Mouse (Mus musculus) frontal cortex, postnatal 14 days (tissue): Measurements from ENCODE around the gene Pfn1.
A peak's percentile ranks its signal among the peaks of the same experiment; 100 is the strongest.

ENCODE experiments used
- DNase-seq, 2 experiments: peaks; one replicate each; pipeline ENCODE4 v3.0.0; 2022; ENCODE audit warnings: low spot score in 2 of 2

Pfn1 gene

GRCm38 (mm10) chr11:70654923-70655570 lies 603 bp upstream of the Pfn1 start:
- DNase-seq: peak in 1 of 2 experiments; percentile 62

DNA sequence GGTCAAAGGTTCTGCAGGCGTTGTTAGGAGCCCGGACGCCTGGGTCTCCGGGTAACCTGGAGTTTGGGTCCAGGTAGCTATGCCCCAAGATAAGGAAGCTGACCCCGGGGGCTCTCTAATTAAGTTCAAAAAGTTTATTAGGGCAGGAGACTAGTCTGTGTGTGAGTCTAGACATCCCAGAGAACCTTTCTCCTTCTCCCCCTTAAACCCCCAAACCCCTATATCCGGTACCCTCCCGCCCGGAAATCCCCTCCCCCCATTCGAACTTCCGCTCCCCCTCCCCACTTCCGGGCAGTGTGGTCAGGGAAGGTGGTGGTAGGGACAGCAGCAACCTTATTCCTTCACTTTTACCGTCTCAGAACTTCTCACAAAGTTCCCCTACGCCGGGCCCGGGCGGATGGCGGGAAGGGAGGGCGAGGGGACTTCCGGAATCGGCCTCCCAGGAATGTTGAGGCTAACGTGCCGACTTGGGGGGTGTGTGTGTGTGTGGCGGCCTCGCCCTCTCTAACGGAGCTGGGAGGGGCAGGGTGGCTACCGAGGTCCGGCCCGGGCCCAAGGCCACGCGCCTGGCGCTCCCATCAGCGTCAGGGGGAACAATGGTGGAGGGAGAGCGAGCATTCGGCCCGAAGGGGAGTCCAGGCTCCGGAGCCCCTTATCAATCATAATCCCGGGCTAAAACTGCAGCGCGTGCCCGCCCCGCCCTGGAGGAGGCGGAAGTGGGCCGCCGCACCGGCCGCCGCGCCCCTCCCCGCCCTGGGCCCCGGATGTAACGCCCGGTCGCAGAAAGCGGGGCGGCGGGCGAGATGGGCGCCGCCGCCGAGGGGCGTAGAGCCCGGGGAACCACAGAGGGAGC lies 873 bp downstream of the Pfn1 start:
- no peak for DNase-seq

DNA sequence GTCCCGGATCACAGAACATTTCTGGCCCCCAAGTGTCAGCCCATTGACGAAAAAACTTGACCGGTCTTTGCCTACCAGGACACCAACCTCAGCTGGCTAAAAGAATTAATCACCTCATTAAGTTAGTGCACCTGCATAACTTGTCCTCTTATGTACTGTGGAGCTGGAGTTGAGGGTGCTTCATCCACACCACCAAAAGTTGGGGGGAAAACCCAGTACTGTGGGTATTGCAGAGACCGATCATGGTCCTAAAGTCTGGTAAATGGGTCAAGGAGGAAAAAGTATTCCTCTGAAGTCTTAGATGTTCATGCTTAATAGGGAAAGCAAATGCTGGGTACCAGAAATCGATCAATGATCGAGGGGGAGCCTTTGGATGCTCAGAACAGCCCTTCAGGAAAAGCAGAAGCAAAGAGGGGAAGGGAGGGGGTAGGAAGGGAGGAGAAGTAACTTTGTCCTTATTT lies 1.5 kb downstream of the Pfn1 start:
- no peak for DNase-seq

- no peak for DNase-seq
Observed at GRCm38 (mm10) chr11:70652029-70652883, 2.2 kb downstream of the Pfn1 start.

GRCm38 (mm10) chr11:70651391-70651790 lies 3.1 kb downstream of the Pfn1 start:
- no peak for DNase-seq

- DNase-seq: no peak
Observed at GRCm38 (mm10) chr11:70650322-70651175, 3.9 kb downstream of the Pfn1 start.

- DNase-seq: no peak
Observed at GRCm38 (mm10) chr11:70649185-70649734, 5.2 kb downstream of the Pfn1 start.

- DNase-seq: no peak
Observed at GRCm38 (mm10) chr11:70648512-70648911, 5.9 kb downstream of the Pfn1 start.

DNA sequence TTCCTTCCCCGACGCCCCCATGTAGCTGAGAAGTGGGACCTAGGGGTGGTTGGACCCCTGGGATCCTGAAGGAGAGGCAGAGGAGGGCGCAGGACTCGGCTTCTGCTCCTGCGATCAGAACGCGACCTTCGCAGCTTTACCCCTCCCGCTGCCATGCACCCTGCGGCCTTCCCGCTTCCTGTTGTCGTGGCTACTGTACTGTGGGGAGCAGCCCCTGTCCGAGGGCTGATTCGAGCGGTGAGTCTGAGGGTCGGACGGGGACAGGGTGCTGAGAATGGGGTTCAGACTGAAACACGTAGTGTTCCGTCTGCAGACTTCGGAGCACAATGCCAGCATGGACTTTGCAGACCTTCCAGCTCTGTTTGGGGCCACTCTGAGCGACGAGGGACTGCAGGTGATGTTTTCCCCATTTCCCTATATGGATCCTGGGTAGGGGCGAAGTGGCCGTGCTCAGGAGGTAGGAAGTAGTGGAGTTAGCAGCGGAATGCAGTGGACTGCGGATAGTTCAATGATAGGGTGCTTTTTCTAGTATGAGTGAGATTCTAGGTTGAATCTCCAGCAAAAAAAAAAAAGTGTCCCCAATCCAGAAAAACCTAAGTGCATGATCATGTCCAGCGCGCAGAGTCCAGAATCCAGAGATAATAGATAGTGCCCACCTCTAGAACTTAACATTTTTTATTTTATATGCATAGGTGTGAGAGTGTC lies 6.6 kb downstream of the Pfn1 start:
- DNase-seq: no peak

DNA sequence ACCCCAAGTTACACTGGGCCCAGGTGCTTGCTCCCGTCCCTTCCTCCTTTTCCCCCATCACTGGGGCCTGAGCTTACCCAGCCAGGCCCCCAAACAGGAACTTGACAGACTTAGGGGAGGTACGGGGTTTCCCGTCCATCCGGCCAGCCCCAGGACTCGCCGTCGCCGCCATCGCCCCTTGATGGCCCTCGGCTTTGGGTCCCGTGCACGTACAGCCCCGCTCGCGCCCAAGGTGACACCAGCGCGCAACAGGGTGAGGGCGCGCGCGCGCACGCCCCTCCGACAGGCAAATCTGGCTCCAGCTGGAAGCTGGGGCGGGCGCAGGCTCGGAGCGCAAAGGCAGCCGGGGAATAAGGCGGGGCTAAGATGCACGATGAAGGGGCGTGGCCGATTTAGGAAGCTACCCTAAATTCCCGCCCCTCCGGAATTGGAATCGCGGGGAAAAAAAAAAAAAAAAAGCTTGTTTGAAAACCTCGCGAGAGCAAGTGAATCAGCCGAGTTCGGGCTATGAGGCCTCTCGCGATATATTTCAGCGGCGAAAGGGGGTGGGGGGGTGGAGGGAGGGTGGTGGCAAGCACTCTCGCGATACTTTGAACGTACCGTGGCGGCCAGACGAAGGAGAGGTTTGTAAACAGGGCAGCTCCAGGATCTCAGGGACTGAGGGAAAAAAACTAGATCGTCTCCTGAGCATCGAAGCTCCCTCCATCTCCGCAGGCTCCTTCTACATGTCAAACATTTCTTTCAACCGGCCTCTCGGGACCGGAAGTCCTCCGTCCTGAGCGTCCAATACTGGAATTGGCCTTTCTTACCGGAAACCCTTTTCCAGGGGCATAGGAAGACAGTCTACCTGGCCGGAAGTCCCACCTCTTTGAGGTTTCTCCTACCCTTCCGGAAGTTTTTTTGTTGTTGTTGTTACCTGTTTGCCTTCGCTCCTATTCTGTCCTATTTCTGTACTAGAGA lies 7.5 kb downstream of the Pfn1 start, which contains the start of the genes Rnf167 and Slc25a11:
Gene Rnf167 (plus strand): TSS at position 545 of the 960 bp plus-strand sequence.
Gene Slc25a11 (minus strand): TSS at position 789 of the 960 bp plus-strand sequence.
- DNase-seq: peak; percentile 95 to 96

DNA sequence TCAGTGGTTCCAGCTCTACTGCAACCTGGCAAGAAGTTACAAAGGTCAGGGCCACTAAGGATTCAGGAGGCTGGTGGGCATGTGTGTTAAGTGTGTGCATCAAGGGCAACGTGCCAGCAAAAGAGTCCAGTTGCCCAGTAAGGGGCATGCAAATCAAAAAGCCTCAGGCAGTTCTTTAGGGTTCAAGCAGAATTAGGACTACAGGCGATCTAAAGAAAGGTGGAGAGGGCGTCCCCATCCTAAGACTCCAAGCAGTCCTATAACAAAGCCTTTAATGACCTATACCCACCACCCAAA lies 8.2 kb downstream of the Pfn1 start:
- no peak for DNase-seq

GRCm38 (mm10) chr11:70645461-70646258 lies 8.8 kb downstream of the Pfn1 start:
- DNase-seq: no peak

DNA sequence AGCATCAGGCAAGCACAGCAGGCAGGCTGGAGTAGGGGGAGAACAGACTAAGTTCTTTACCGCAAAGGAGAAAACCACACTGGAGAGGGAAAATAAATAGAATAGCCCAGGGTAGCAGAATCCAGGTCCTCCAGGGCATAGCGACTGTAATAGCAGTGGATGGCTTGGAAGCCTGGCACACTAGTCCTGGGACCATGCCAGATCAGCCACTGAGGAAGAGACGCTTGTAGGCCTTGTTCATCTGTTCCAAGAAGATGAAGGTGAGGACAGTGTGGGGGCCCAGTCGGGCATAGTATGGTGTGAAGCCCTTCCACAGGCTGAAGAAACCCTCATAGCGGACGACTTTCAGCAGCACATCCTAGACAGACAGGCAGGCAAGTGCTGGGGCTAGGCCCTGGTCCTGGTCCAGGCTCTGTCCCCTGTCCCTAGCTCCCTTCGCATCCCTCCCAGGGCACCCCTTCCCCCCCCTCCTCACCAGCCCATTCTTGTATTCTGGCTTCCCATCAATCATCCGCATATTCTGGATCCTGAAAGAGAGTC lies 9.8 kb downstream of the Pfn1 start:
- no peak for DNase-seq

- DNase-seq: no peak
Observed at GRCm38 (mm10) chr11:70643051-70643450, 11.4 kb downstream of the Pfn1 start.

GRCm38 (mm10) chr11:70641241-70641640 lies 13.2 kb downstream of the Pfn1 start:
- DNase-seq: no peak

DNA sequence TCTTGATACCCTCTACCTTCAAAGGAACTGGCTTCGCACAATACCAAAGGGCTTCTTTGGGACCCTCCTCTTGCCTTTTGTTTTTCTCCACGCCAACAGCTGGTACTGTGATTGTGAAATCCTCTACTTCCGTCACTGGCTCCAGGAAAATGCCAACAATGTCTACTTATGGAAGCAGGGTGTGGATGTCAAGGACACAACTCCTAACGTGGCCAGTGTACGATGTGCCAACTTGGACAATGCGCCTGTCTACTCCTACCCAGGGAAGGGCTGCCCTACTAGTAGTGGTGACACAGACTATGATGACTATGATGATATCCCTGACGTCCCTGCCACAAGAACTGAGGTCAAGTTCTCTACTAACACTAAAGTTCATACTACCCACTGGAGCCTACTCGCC lies 14.5 kb downstream of the Pfn1 start:
- no peak for DNase-seq

DNA sequence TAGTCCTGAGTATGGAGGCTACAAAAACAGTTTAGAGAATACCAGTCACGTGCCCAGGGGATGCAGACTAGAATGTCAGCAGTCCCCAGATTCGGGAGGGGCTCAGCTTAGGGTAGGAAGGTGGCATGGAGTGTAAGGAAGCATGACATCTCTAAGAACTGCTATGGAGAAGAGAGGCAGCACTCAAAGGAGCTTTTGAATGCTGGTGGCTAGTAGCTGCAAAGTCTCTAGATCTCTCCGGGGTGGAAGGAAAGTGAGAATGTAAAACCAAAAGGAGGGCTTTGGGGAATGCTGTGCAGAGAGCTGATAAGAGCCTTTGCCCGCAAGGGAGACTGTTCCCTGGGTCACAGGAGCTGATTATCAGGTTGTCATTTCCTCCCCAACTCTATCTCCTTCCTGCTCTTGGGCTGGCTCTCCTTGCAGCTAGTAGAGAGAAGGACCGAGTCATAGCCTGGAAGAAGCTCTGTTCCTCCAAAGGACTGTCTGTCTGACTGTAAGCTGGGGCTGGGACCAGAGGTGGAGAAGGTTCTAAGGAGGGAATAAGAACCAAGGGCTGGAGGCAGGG lies 15.6 kb downstream of the Pfn1 start, which contains the start of gene Gp1ba:
Gene Gp1ba (plus strand): TSS at position 409 of the 565 bp plus-strand sequence.
- no peak for DNase-seq

- no peak for DNase-seq
Observed at GRCm38 (mm10) chr11:70638293-70638692, 16.2 kb downstream of the Pfn1 start.
